Mouse (Mus musculus): ENCODE data around the gene Ripk1.
A peak's percentile ranks its signal among the peaks of the same experiment; 100 is the strongest.

The Ripk1 gene

DNA sequence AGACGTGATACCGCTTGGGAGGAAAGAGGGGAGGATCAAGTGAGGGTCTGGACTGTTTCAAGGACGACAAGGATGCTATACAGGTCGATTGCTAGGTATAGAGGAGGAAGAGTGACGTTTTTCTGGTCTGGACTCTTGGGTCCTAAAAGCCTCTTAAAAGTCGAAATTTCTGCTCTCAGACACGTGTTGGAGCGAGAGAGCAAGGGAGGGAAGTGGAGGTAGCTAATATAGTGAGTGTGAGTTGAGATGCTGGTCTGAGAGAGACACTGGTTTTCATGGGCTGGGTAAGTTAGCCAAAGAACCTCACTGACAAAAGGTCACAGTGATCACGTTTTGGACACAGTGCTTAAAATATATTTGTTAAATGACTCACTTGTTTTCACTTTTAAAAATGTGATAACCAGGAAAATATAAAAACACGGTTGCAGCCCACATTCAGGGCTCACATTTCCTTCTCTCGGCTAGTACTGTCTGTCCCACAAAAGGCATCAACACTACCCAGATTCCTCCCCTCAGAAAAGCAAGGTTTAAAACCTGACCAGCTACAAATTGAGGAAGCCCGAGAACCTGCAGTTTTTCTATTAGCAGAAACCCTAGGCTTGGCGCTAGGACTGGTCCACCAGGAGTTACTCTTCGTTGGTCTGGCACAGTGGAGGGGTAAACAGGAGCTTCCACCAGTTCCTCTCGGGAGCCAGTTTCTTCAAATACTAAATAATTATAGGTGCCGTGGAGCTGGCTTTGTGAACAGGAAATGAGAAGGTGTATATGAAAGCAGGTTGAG lies 76.5 kb downstream of the Ripk1 start:
- DNase-seq: peak; percentile 6 to 14

DNA sequence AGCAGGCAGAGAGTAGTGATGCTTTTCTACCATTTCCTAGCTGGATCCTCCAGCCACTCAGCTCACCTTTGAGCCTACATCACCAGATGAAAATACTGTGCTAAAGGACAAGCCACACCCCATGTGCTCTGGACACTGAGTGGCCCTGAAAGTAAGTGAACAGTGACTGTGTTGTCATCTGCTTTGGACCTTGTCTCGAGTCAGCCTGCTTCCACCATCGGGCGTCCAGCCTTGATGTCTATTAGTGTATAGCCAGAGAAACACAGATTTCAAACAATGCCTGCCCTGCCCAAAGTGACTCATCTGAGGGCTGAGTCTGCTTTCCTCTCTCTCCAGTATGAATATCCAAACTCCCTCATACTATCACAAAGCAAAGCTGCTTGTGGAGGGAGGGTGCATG lies 77.6 kb downstream of the Ripk1 start:
- no peak for DNase-seq

DNA sequence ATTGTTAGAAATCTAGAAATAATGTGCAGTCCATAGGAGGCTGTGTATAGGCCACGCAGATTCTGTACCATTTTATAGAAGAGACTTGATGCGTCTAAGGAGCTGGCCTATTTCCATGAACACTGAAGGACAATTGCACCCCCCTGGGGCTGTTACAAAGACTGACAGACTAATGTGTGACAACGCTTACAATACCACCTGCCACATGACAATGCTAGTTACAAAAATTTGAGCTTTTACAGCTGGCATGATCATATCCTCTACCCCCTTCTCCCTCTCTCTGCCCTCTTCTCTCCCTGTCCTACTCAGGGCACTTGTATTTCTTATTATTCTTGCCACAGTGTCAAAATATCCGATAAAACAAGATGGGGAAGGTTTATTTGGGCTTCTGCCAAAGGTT lies 79.8 kb downstream of the Ripk1 start:
- no peak for DNase-seq

DNA sequence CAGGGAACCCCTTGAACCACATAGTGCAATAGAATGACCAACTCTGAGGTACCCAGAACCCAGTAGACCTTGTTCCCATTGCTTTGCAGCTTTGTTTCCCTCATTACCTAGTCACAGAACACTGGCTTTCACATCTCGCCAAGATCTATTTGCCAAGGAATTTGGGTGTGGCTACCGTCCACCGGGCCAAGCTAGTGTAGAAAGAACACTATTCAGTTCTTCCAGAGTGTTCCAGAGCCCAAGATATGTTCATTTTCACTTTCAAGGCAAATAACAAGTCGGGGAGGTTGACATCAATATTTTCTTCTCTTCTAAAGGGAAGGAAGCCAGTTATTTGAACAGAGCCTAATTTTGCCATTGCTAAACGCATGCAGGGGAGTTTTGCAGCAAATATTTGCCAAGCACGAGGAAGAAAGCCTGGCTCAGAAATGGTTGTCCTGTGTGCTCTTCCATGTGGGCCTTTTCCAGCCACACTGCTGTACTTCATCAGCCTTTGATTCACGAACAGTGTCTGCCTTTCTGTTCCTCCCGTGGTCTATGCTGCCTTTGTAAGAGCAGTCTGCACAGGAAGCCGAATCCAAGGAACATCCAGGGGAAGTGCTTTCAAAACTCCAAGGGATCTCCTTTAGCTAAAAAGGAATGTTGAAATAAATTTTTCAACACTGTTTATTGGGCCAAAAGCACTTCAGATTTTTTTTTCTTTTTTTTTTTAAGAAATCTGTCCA lies 82.0 kb downstream of the Ripk1 start:
- DNase-seq: no peak
